Mouse (Mus musculus): ENCODE measurements at regions not wholly inside any gene's neighbourhood (a gene's known extent, or its start where the extent isn't known, plus 50 kb on each side); places are given as distances from the start of the nearest gene placed in this dataset.
A peak's percentile ranks its signal among the peaks of the same experiment; 100 is the strongest.

- Histone ChIP-seq H3K4me1 (ENCODE audit: control insufficient read depth, insufficient read depth, low read length) (peaks cover 9% of the 10 kb centered on the region), H3K27ac (replicated peaks; ENCODE audit: low read depth, low read length) (no peak overlapping the region), H3K27me3 (replicated peaks; ENCODE audit: control insufficient read depth, insufficient read depth, low read length) (no peaks in the 10 kb centered on the region), H3K9ac (ENCODE audit: low read depth, low read length) (no peak overlapping the region), H3K4me2 (ENCODE audit: low read depth, low read length) (no peak overlapping the region), H3K4me3 (ENCODE audit: low read depth, low read length) (no peak overlapping the region), H3K9me3 (ENCODE audit: control insufficient read depth, low read length) (no peaks in the 10 kb centered on the region), H3K36me3 (ENCODE audit: control insufficient read depth, insufficient read depth, low read length) (no peaks in the 10 kb centered on the region)
- ATAC-seq (ENCODE audit: low read depth) (no peak), DNase-seq (ENCODE audit: low spot score) (no peak)
- WGBS, result 79% methylated on average over 8 of the region's 8 CpGs
These were observed 173.6 kb upstream of the Fer start for GRCm38 (mm10) chr17:63689291-63689690.

GRCm38 (mm10) chr17:63690829-63691689 is 171.8 kb upstream of the Fer start:
- Histone ChIP-seq H3K27ac (replicated peaks; ENCODE audit: low read depth, low read length) (no peak overlapping the region), H3K4me2 (ENCODE audit: low read depth, low read length) (no peak overlapping the region; the same call in 1 of the 2 replicates), H3K36me3 (ENCODE audit: control insufficient read depth, insufficient read depth, low read length) (no peaks in the 10 kb centered on the region), H3K27me3 (replicated peaks; ENCODE audit: control insufficient read depth, insufficient read depth, low read length) (no peaks in the 10 kb centered on the region), H3K9ac (ENCODE audit: low read depth, low read length) (no peak overlapping the region), H3K9me3 (ENCODE audit: control insufficient read depth, low read length) (no peaks in the 10 kb centered on the region), H3K4me1 (ENCODE audit: control insufficient read depth, insufficient read depth, low read length) (peaks cover 9% of the 10 kb centered on the region), H3K4me3 (ENCODE audit: low read depth, low read length) (no peak overlapping the region)
- DNase-seq (ENCODE audit: low spot score) (peak; percentile 72), ATAC-seq (ENCODE audit: low read depth) (peak; percentile 50; the same call in 1 of the 2 replicates)
- 55% methylated on average over 11 of the region's 11 CpGs for WGBS

GRCm38 (mm10) chr17:63691690-63691968 is 171.2 kb upstream of the Fer start:
- H3K36me3 ChIP-seq (ENCODE audit: control insufficient read depth, insufficient read depth, low read length), result no peaks in the 10 kb centered on the region
- ATAC-seq (ENCODE audit: low read depth), result peak; percentile 85; the same call in 1 of the 2 replicates
- DNase-seq (ENCODE audit: low spot score), result peak; percentile 76
- H3K4me3 ChIP-seq (ENCODE audit: low read depth, low read length), result no peak overlapping the region
- H3K4me2 ChIP-seq (ENCODE audit: low read depth, low read length), result no peak overlapping the region
- no peak overlapping the region for H3K9ac ChIP-seq (ENCODE audit: low read depth, low read length)
- WGBS, result 23% methylated on average over 3 of the region's 3 CpGs
- H3K9me3 ChIP-seq (ENCODE audit: control insufficient read depth, low read length), result no peaks in the 10 kb centered on the region
- H3K27me3 ChIP-seq (replicated peaks; ENCODE audit: control insufficient read depth, insufficient read depth, low read length), result no peaks in the 10 kb centered on the region
- no peak overlapping the region for H3K27ac ChIP-seq (replicated peaks; ENCODE audit: low read depth, low read length)
- H3K4me1 ChIP-seq (ENCODE audit: control insufficient read depth, insufficient read depth, low read length), result peaks cover 9% of the 10 kb centered on the region

GRCm38 (mm10) chr17:63693274-63693673 is 169.6 kb upstream of the Fer start:
- ATAC-seq (ENCODE audit: low read depth) (no peak), DNase-seq (ENCODE audit: low spot score) (no peak)
- no peak overlapping the region for H3K9ac ChIP-seq (ENCODE audit: low read depth, low read length)
- no peak overlapping the region for H3K27ac ChIP-seq (replicated peaks; ENCODE audit: low read depth, low read length)
- no peaks in the 10 kb centered on the region for H3K27me3 ChIP-seq (replicated peaks; ENCODE audit: control insufficient read depth, insufficient read depth, low read length)
- WGBS, result 86% methylated on average over 1 of the region's 1 CpGs
- H3K36me3 ChIP-seq (ENCODE audit: control insufficient read depth, insufficient read depth, low read length), result no peaks in the 10 kb centered on the region
- no peak overlapping the region for H3K4me2 ChIP-seq (ENCODE audit: low read depth, low read length)
- H3K4me3 ChIP-seq (ENCODE audit: low read depth, low read length), result no peak overlapping the region
- no peaks in the 10 kb centered on the region for H3K9me3 ChIP-seq (ENCODE audit: control insufficient read depth, low read length)
- H3K4me1 ChIP-seq (ENCODE audit: control insufficient read depth, insufficient read depth, low read length), result peaks cover 9% of the 10 kb centered on the region

- Histone ChIP-seq H3K4me3 (ENCODE audit: low read depth, low read length) (no peak overlapping the region), H3K9ac (ENCODE audit: low read depth, low read length) (no peak overlapping the region), H3K27ac (replicated peaks; ENCODE audit: low read depth, low read length) (no peak overlapping the region), H3K4me1 (ENCODE audit: control insufficient read depth, insufficient read depth, low read length) (no peaks in the 10 kb centered on the region), H3K36me3 (ENCODE audit: control insufficient read depth, insufficient read depth, low read length) (no peaks in the 10 kb centered on the region), H3K4me2 (ENCODE audit: low read depth, low read length) (no peak overlapping the region), H3K27me3 (replicated peaks; ENCODE audit: control insufficient read depth, insufficient read depth, low read length) (no peaks in the 10 kb centered on the region), H3K9me3 (ENCODE audit: control insufficient read depth, low read length) (0 out of 2 replicates have a peak, but pooled peaks cover 4% of the 10 kb centered on the region)
- no peak for ATAC-seq (ENCODE audit: low read depth)
- 84% methylated on average over 6 of the region's 6 CpGs for WGBS
- DNase-seq (ENCODE audit: low spot score), result no peak
These were observed 163.3 kb upstream of the Fer start for GRCm38 (mm10) chr17:63699537-63699936.

GRCm38 (mm10) chr17:63704991-63705390 is 157.9 kb upstream of the Fer start:
- Histone ChIP-seq H3K4me3 (ENCODE audit: low read depth, low read length) (no peak overlapping the region), H3K9ac (ENCODE audit: low read depth, low read length) (no peak overlapping the region), H3K9me3 (ENCODE audit: control insufficient read depth, low read length) (no peaks in the 10 kb centered on the region), H3K36me3 (ENCODE audit: control insufficient read depth, insufficient read depth, low read length) (no peaks in the 10 kb centered on the region), H3K4me1 (ENCODE audit: control insufficient read depth, insufficient read depth, low read length) (no peaks in the 10 kb centered on the region), H3K27me3 (replicated peaks; ENCODE audit: control insufficient read depth, insufficient read depth, low read length) (no peaks in the 10 kb centered on the region), H3K27ac (replicated peaks; ENCODE audit: low read depth, low read length) (no peak overlapping the region), H3K4me2 (ENCODE audit: low read depth, low read length) (no peak overlapping the region)
- ATAC-seq (ENCODE audit: low read depth) (no peak), DNase-seq (ENCODE audit: low spot score) (no peak)
- 86% methylated on average over 3 of the region's 3 CpGs for WGBS

- Histone ChIP-seq H3K4me1 (ENCODE audit: control insufficient read depth, insufficient read depth, low read length) (no peaks in the 10 kb centered on the region; the same call in 1 of the 2 replicates), H3K4me2 (ENCODE audit: low read depth, low read length) (no peak overlapping the region), H3K27ac (replicated peaks; ENCODE audit: low read depth, low read length) (no peak overlapping the region), H3K27me3 (replicated peaks; ENCODE audit: control insufficient read depth, insufficient read depth, low read length) (no peaks in the 10 kb centered on the region), H3K36me3 (ENCODE audit: control insufficient read depth, insufficient read depth, low read length) (no peaks in the 10 kb centered on the region), H3K9ac (ENCODE audit: low read depth, low read length) (no peak overlapping the region), H3K9me3 (ENCODE audit: control insufficient read depth, low read length) (no peaks in the 10 kb centered on the region), H3K4me3 (ENCODE audit: low read depth, low read length) (no peak overlapping the region)
- WGBS, result 57% methylated on average over 6 of the region's 6 CpGs
- no peak for ATAC-seq (ENCODE audit: low read depth)
- DNase-seq (ENCODE audit: low spot score), result no peak
These were observed 149.9 kb upstream of the Fer start for GRCm38 (mm10) chr17:63712937-63713336.

GRCm38 (mm10) chr17:63715687-63716086 is 147.2 kb upstream of the Fer start:
- 84% methylated on average over 9 of the region's 9 CpGs for WGBS
- H3K9me3 ChIP-seq (ENCODE audit: control insufficient read depth, low read length), result no peaks in the 10 kb centered on the region
- no peak overlapping the region for H3K27ac ChIP-seq (replicated peaks; ENCODE audit: low read depth, low read length)
- ATAC-seq (ENCODE audit: low read depth) (no peak), DNase-seq (ENCODE audit: low spot score) (peak; percentile 42)
- no peaks in the 10 kb centered on the region for H3K36me3 ChIP-seq (ENCODE audit: control insufficient read depth, insufficient read depth, low read length)
- H3K4me1 ChIP-seq (ENCODE audit: control insufficient read depth, insufficient read depth, low read length), result no peaks in the 10 kb centered on the region; the same call in 1 of the 2 replicates
- H3K4me3 ChIP-seq (ENCODE audit: low read depth, low read length), result no peak overlapping the region
- H3K4me2 ChIP-seq (ENCODE audit: low read depth, low read length), result no peak overlapping the region
- no peak overlapping the region for H3K9ac ChIP-seq (ENCODE audit: low read depth, low read length)
- no peaks in the 10 kb centered on the region for H3K27me3 ChIP-seq (replicated peaks; ENCODE audit: control insufficient read depth, insufficient read depth, low read length)

- Histone ChIP-seq H3K4me3 (ENCODE audit: low read depth, low read length) (no peak overlapping the region), H3K27ac (replicated peaks; ENCODE audit: low read depth, low read length) (no peak overlapping the region), H3K9ac (ENCODE audit: low read depth, low read length) (no peak overlapping the region), H3K4me2 (ENCODE audit: low read depth, low read length) (no peak overlapping the region), H3K27me3 (replicated peaks; ENCODE audit: control insufficient read depth, insufficient read depth, low read length) (no peaks in the 10 kb centered on the region), H3K9me3 (ENCODE audit: control insufficient read depth, low read length) (no peaks in the 10 kb centered on the region), H3K36me3 (ENCODE audit: control insufficient read depth, insufficient read depth, low read length) (no peaks in the 10 kb centered on the region), H3K4me1 (ENCODE audit: control insufficient read depth, insufficient read depth, low read length) (no peaks in the 10 kb centered on the region; the same call in 1 of the 2 replicates)
- WGBS, result 57% methylated on average over 6 of the region's 6 CpGs
- no peak for DNase-seq (ENCODE audit: low spot score)
- no peak; the same call in 1 of the 2 replicates for ATAC-seq (ENCODE audit: low read depth)
These were observed 146.7 kb upstream of the Fer start for GRCm38 (mm10) chr17:63716161-63716560.
